Mouse (Mus musculus) myocyte (in vitro differentiated cells): ENCODE measurements at regions not wholly inside any gene's neighbourhood (a gene's known extent, or its start where the extent isn't known, plus 50 kb on each side); places are given as distances from the start of the nearest gene placed in this dataset.

Source experiments
- H3K27me3 ChIP-seq: one replicate; pipeline ENCODE4 v1.6.1; 2011; ENCODE audit not compliant: control insufficient read depth, insufficient read depth, insufficient read length
- H3K36me3 ChIP-seq: one replicate; pipeline ENCODE4 v1.6.1; 2011; ENCODE audit not compliant: control insufficient read depth, insufficient read depth
- H3K4me2 ChIP-seq: one replicate; pipeline ENCODE4 v1.6.1; 2011; ENCODE audit warnings: low read depth, control low read depth
- H3K4me3 ChIP-seq: one replicate; pipeline ENCODE4 v1.5.1; 2011; ENCODE audit warnings: mild to moderate bottlenecking, control low read depth, moderate library complexity
- H3K79me2 ChIP-seq: one replicate; pipeline ENCODE4 v1.6.1; 2011; ENCODE audit not compliant: control insufficient read depth, insufficient read depth
- H3ac ChIP-seq: one replicate; pipeline ENCODE4 v1.6.1; 2011; ENCODE audit not compliant: control insufficient read depth, insufficient read length
- CEBPB ChIP-seq: IDR thresholded peaks from 2 replicates; pipeline ENCODE4 v1.6.1; 2011; ENCODE audit warnings: mild to moderate bottlenecking, moderate library complexity; ENCODE audit not compliant: poor library complexity, insufficient read depth, severe bottlenecking
- E2F4 ChIP-seq: IDR thresholded peaks from one replicate; pipeline ENCODE4 v1.6.1; 2011; ENCODE audit warnings: mild to moderate bottlenecking, control low read depth, moderate library complexity; ENCODE audit not compliant: insufficient read depth
- MAX ChIP-seq: IDR thresholded peaks from one replicate; pipeline ENCODE4 v1.6.1; 2011; ENCODE audit warnings: low read depth, mild to moderate bottlenecking, control low read depth
- MYOD1 ChIP-seq, 3 experiments: IDR thresholded peaks; one replicate each; pipeline ENCODE4 v1.6.1; 2011; ENCODE audit warnings: control low read depth in 2 of 3, low read depth in 2 of 3, mild to moderate bottlenecking in 2 of 3, moderate library complexity in 1 of 3; ENCODE audit not compliant: insufficient read length in 2 of 3, control insufficient read depth in 1 of 3
- MYOG ChIP-seq, 3 experiments: IDR thresholded peaks; one replicate each; pipeline ENCODE4 v1.6.1; 2011; ENCODE audit warnings: control low read depth in 2 of 3, low read depth in 2 of 3, mild to moderate bottlenecking in 2 of 3; ENCODE audit not compliant: insufficient read length in 2 of 3, control insufficient read depth in 1 of 3, insufficient read depth in 1 of 3
- POLR2A ChIP-seq: IDR thresholded peaks from one replicate; pipeline ENCODE4 v1.6.1; 2011; ENCODE audit warnings: low read depth, mild to moderate bottlenecking, control low read depth, moderate library complexity; ENCODE audit not compliant: insufficient read length
- POLR2AphosphoS2 ChIP-seq: IDR thresholded peaks from one replicate; pipeline ENCODE4 v1.6.1; 2011; ENCODE audit warnings: low read depth, control low read depth; ENCODE audit not compliant: insufficient read length
- REST ChIP-seq: IDR thresholded peaks from one replicate; pipeline ENCODE4 v1.6.1; 2011; ENCODE audit warnings: mild to moderate bottlenecking, control low read depth, moderate library complexity; ENCODE audit not compliant: insufficient read depth, insufficient read length
- SRF ChIP-seq: IDR thresholded peaks from one replicate; pipeline ENCODE4 v1.6.1; 2011; ENCODE audit warnings: low read depth; ENCODE audit not compliant: control insufficient read depth, insufficient read length
- TCF12 ChIP-seq: IDR thresholded peaks from one replicate; pipeline ENCODE4 v1.6.1; 2011; ENCODE audit warnings: mild to moderate bottlenecking, control low read depth; ENCODE audit not compliant: poor library complexity, insufficient read depth, severe bottlenecking
- TCF3 ChIP-seq: IDR thresholded peaks from one replicate; pipeline ENCODE4 v1.6.1; 2011; ENCODE audit warnings: low read depth, control low read depth; ENCODE audit not compliant: insufficient read length
- USF1 ChIP-seq: IDR thresholded peaks from one replicate; pipeline ENCODE4 v1.6.1; 2011; ENCODE audit warnings: low read depth, mild to moderate bottlenecking, control low read depth, moderate library complexity

DNA sequence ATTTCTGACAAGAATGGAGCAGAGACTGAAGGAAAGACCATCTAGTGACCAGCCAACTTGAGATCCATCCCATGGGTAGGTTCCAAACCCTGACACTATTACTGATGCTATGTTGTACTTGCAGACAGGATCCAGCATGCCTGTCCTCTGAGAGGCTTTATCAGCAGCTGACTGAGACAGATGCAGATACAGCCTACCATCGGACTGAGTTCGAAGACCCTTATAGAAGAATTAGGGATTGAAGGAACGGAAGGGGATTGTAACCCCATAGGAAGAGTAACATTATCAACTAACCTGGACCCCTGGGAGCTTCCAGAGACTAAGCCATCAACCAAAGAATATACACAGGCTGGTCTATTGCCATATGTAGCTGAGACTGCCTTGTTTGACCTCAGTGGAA, 183.1 kb upstream of the Adcy2 start:
- no peak overlapping the region for H3K4me2 ChIP-seq
- H3ac ChIP-seq = no peak overlapping the region
- no peaks in the 10 kb centered on the region for H3K36me3 ChIP-seq
- H3K4me3 ChIP-seq = no peak overlapping the region
- H3K27me3 ChIP-seq = no peaks in the 10 kb centered on the region
- H3K79me2 ChIP-seq = no peaks in the 10 kb centered on the region
- TF ChIP-seq TCF3 (no peak), E2F4 (no peak), USF1 (no peak), TCF12 (no peak), MYOG (IDR thresholded peaks at IDR 0.05; ENCODE audit: control insufficient read depth in 1 of 3, insufficient read depth in 1 of 3, insufficient read length in 2 of 3, low read depth in 2 of 3) (no peak), SRF (no peak), POLR2AphosphoS2 (no peak), CEBPB (no peak), MYOD1 (IDR thresholded peaks at IDR 0.05; ENCODE audit: control insufficient read depth in 1 of 3, insufficient read length in 2 of 3, low read depth in 2 of 3) (no peak), POLR2A (no peak), MAX (no peak), REST (no peak)

DNA sequence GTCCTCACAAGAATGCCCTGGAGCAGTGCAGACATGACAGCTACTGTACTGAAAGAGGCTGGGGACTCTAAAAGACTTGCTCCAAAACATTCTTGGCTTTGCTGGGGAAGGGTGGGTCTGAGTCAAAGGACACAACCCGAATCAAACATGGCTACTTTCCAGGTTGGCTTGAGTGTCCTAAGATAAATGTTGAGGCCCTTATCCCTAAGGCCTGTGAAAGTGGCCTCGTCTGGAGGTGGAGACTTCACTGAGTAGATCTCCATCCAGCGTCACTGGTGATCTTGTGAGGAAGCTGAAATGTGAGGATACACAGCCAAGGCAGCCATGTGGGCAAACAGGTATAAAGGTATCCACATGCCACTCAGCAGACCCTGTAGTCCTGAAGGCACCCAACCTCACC, 191.3 kb upstream of the Adcy2 start:
- Histone ChIP-seq H3K79me2 (no peaks in the 10 kb centered on the region), H3K27me3 (no peaks in the 10 kb centered on the region), H3K4me3 (no peak overlapping the region), H3ac (no peak overlapping the region), H3K4me2 (no peak overlapping the region), H3K36me3 (no peaks in the 10 kb centered on the region)
- no peak for TF ChIP-seq TCF12
- TF ChIP-seq CEBPB = no peak
- TF ChIP-seq POLR2A = no peak
- no peak for TF ChIP-seq USF1
- TF ChIP-seq MAX = no peak
- no peak for TF ChIP-seq REST
- no peak for TF ChIP-seq E2F4
- TF ChIP-seq TCF3 = no peak
- TF ChIP-seq MYOG (IDR thresholded peaks at IDR 0.05; ENCODE audit: control insufficient read depth in 1 of 3, insufficient read depth in 1 of 3, insufficient read length in 2 of 3, low read depth in 2 of 3) = no peak
- TF ChIP-seq POLR2AphosphoS2 = no peak
- no peak for TF ChIP-seq MYOD1 (IDR thresholded peaks at IDR 0.05; ENCODE audit: control insufficient read depth in 1 of 3, insufficient read length in 2 of 3, low read depth in 2 of 3)
- TF ChIP-seq SRF = no peak

DNA sequence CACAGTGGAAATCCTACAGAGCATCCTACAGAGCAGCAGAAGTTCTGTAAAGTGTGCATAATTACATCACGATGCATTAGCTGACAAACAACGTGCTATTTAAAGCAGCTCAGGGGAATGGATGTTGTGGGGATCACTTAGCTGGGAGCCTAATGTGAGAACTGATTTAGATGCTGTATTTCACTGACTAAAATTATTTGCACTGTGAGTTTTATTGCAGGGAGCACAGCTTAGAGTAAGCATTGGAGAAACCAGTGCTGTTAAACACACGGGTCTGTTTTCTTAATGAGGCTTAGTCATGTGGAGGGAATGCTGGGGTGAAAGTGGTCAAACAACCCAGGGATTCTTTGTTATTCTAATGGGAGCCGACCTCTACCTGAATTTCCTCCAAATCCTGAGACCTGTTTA, 197.1 kb upstream of the Adcy2 start:
- H3K4me3 ChIP-seq = no peak overlapping the region
- no peak overlapping the region for H3K4me2 ChIP-seq
- TF ChIP-seq REST (no peak), TCF12 (no peak), TCF3 (no peak), MYOD1 (IDR thresholded peaks at IDR 0.05; ENCODE audit: control insufficient read depth in 1 of 3, insufficient read length in 2 of 3, low read depth in 2 of 3) (no peak), CEBPB (no peak), MAX (no peak)
- H3K36me3 ChIP-seq = no peaks in the 10 kb centered on the region
- H3ac ChIP-seq = no peak overlapping the region
- no peaks in the 10 kb centered on the region for H3K27me3 ChIP-seq
- no peaks in the 10 kb centered on the region for H3K79me2 ChIP-seq

DNA sequence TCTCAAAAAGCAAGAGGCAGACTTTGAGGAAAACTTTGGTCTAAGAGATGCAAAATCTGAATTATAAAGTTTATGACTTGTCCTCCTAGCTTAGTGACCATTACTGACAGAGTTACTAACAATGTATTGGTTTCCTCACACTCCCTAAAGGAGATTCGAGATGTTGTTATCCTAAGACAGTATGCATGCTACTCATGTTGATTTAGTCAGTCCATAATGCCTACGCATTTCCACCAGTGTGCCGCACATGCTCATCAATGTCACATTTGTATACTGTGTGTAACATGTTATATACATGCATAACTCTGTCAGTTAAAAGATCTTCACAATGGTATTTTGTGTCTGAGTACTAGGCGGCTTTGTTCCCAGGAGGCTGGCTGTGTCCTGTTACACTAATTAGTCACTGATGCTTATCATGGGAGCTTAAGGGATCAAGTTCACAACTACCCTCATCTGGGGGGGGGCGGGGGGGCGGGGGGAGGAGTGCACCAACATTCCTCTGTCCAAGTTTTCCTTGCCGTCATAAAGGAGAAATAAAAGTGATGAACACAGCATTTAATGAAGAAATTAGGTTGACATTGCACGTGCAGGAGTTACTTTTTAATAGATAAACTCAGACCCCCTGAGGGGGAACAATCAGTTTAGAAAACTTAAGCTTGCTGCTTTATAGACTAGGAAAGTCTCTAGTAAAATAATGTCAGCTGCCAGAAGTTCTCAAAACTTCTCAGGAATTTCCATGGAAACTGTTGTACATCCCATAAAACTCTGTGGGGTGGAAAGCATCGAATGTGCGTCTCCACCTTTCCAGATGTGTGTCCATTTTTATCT, 208.6 kb upstream of the Adcy2 start:
- no peak overlapping the region for H3K4me2 ChIP-seq

More for the DNA sequence above, 208.6 kb upstream of the Adcy2 start:
- H3K4me3 ChIP-seq = no peak overlapping the region
- H3ac ChIP-seq = no peak overlapping the region
- no peaks in the 10 kb centered on the region for H3K27me3 ChIP-seq
- TF ChIP-seq SRF (no peak), TCF12 (no peak), POLR2A (no peak), USF1 (no peak), E2F4 (no peak), REST (no peak), MAX (no peak), MYOD1 (IDR thresholded peaks at IDR 0.05; ENCODE audit: control insufficient read depth in 1 of 3, insufficient read length in 2 of 3, low read depth in 2 of 3) (no peak), CEBPB (no peak), POLR2AphosphoS2 (no peak), TCF3 (no peak), MYOG (IDR thresholded peaks at IDR 0.05; ENCODE audit: control insufficient read depth in 1 of 3, insufficient read depth in 1 of 3, insufficient read length in 2 of 3, low read depth in 2 of 3) (no peak)
- H3K36me3 ChIP-seq = no peaks in the 10 kb centered on the region
- no peaks in the 10 kb centered on the region for H3K79me2 ChIP-seq
